Mouse (Mus musculus) forebrain, embryonic 12.5 days (tissue): Measurements from ENCODE around the gene Gm49333. TPM values are rescaled to one million over a fixed set of nuclear protein-coding genes. Genes with fewer than 3 reads are reported as not detected.
"Not testable (repeated sequence)": the region's sequence is repeated elsewhere in the genome, so short reads cannot be mapped to it uniquely, and the experiment has no call there.

Source experiments
- ATAC-seq: fragments of 200-750 bp; cut with Nextera tagmentation; 2 replicates; pipeline ENCODE4 v1.8.0; 2017; ENCODE audit warnings: moderate TSS enrichment; ENCODE audit not compliant: low FRiP score
- H3K27ac ChIP-seq: fragments of 300-500 bp; sonication (generic); 2 replicates; pipeline ENCODE4 v1.5.1; 2016; ENCODE audit warnings: mild to moderate bottlenecking
- H3K27me3 ChIP-seq: fragments of 300-500 bp; sonication (generic); 2 replicates; pipeline ENCODE4 v1.6.1; 2016; ENCODE audit warnings: mild to moderate bottlenecking
- H3K36me3 ChIP-seq: fragments of 300-500 bp; sonication (generic); replicated peaks from 2 replicates; pipeline ENCODE4 v1.6.1; 2016; ENCODE audit warnings: mild to moderate bottlenecking
- H3K4me1 ChIP-seq: fragments of 300-500 bp; sonication (generic); 2 replicates; pipeline ENCODE4 v1.6.1; 2016
- H3K4me2 ChIP-seq: fragments of 300-500 bp; sonication (generic); 2 replicates; pipeline ENCODE4 v1.6.1; 2016; ENCODE audit warnings: mild to moderate bottlenecking, moderate library complexity
- H3K4me3 ChIP-seq: fragments of 300-500 bp; sonication (generic); replicated peaks from 2 replicates; pipeline ENCODE4 v1.5.1; 2016; ENCODE audit warnings: mild to moderate bottlenecking
- H3K9ac ChIP-seq: fragments of 300-500 bp; sonication (generic); 2 replicates; pipeline ENCODE4 v1.6.1; 2016; ENCODE audit warnings: mild to moderate bottlenecking
- H3K9me3 ChIP-seq: fragments of 300-500 bp; sonication (generic); 2 replicates; pipeline ENCODE4 v1.6.1; 2016
- WGBS: fragments of 180-500 bp; shearing (Covaris S2); methylation state at CpG from one replicate; pipeline ENCODE4 v1.1.7; 2016; 5-methylcytosine and 5-hydroxymethylcytosine counted together
- polyA plus RNA-seq: library from polyadenylated mRNA; unstranded; fragments of >200 nt; fragmentation: Nextera tagmentation; extraction: Ambion mirVana; gene quantifications from 2 replicates; pipeline ENCODE4 v1.2.1, GENCODE M21; 2016

Gm49333 gene
- polyA plus RNA-seq, 1 experiment from 2014 or later = not detected

- Histone ChIP-seq H3K9ac (no peak overlapping the region), H3K4me3 (no peak overlapping the region), H3K4me2 (no peak overlapping the region), H3K36me3 (no peaks in the 10 kb centered on the region), H3K27me3 (no peaks in the 10 kb centered on the region), H3K9me3 (no peaks in the 10 kb centered on the region), H3K27ac (no peak overlapping the region), H3K4me1 (no peaks in the 10 kb centered on the region)
- ATAC-seq = no peak
- WGBS = 83% methylated on average over 8 of the region's 8 CpGs
These were observed 27.0 kb downstream of the Gm49333 start for GRCm38 (mm10) chr16:20638367-20638766.

- peak; percentile 76; the same call in 1 of the 2 replicates for ATAC-seq
- Histone ChIP-seq H3K4me1 (no peaks in the 10 kb centered on the region), H3K36me3 (no peaks in the 10 kb centered on the region), H3K9ac (no peak overlapping the region), H3K4me2 (no peak overlapping the region), H3K9me3 (no peaks in the 10 kb centered on the region), H3K27me3 (no peaks in the 10 kb centered on the region), H3K27ac (no peak overlapping the region), H3K4me3 (no peak overlapping the region)
- WGBS = 2% methylated on average over 8 of the region's 8 CpGs
These were observed 30.8 kb downstream of the Gm49333 start for GRCm38 (mm10) chr16:20642161-20642560.

DNA sequence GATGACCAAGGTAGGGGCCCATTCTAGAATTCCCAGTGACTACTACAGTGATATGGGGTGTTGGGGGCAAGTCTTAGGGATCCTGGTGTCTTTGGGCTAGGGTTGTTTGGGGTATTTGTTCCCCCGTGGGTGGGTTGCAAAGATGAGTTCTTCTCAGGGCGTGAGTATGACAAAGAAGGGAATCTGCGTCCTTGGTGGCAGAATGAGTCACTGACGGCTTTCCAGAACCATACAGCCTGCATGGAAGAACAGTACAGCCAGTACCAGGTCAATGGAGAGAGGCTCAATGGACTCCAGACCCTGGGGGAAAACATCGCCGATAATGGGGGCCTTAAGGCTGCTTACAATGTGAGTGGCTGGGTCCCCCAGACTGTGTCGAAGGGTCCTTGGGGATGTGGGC is 32.5 kb downstream of the Gm49333 start:
- no peaks in the 10 kb centered on the region for H3K27me3 ChIP-seq

DNA sequence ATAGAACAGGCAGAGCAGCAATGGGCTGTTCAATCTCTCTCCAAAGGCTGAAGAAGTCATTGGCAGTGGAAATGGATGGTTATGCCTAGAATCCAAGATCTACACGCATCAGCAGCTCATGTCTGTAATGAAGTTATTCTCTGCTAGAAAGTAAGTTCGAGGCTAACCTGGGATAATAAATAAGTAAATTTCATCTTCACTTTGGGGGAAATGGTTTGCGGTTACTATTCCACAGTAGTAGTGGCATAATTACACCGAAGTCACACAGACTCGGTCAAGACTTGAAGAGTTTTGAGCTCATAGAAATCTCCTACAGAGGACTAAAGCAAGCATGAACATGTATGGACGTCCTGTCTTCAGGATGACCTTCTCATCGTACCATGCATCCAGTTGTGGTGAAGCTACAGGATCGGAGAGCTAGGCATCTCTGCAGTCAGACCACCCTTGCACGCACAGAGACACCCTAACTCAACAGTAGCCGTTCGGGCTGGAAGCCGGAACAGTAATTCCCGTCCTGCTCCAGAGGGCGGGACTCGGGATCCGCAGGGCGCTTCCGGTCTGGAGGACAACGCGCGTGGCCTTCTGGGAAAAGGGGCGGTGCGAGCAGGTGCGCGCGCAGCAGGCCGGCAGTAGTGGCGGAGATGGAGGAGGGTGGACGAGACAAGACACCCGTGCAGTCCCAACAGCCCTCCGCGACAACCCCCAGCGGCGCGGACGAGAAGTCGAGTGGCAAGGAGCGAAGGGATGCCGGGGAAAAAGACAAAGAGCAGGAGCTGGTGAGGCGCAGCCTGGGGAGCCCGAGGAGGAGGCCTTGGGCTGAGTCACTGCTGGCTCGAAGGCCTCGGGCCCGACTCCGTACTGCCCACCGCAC is 39.9 kb downstream of the Gm49333 start, which contains the start of gene Psmd2:
Psmd2 (plus strand) TSS at position 577 of the 871 bp plus-strand sequence.
- peak; percentile 96 for ATAC-seq
- Histone ChIP-seq H3K9me3 (no peaks in the 10 kb centered on the region), H3K4me1 (peaks cover 16% of the 10 kb centered on the region), H3K27ac (peak within 1 kb of the TSS; percentile 83), H3K36me3 (peaks cover 20% of the 10 kb centered on the region), H3K27me3 (no peaks in the 10 kb centered on the region), H3K4me3 (peak within 1 kb of the TSS; percentile 93), H3K4me2 (peak within 1 kb of the TSS; percentile 94), H3K9ac (peak within 1 kb of the TSS; percentile 87)
- 2% methylated on average over 41 of the region's 46 CpGs for WGBS

More for the DNA sequence above, 32.5 kb downstream of the Gm49333 start:
- Histone ChIP-seq H3K9me3 (no peaks in the 10 kb centered on the region), H3K27ac (no peak overlapping the region), H3K9ac (no peak overlapping the region), H3K4me2 (no peak overlapping the region), H3K4me3 (no peak overlapping the region), H3K4me1 (no peaks in the 10 kb centered on the region), H3K36me3 (no peaks in the 10 kb centered on the region)
- 89% methylated on average over 7 of the region's 7 CpGs for WGBS
- no peak for ATAC-seq

DNA sequence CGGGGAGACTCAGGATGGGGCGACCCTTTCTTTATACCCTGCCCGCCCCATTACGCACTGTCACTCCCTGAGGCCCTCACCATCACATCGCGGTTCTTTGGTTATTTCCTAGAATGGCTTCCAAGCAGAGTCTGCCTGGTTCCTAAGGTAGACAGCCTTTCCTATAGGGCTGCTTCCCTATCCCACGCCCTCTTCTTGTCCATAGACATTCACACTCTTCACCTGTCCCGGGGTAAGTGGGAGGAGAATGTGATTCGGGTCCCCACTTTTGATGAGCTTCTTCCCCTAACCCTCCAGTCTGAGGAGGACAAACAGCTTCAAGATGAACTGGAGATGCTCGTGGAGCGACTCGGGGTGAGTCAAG is 40.5 kb downstream of the Gm49333 start:
- no peak for ATAC-seq
- H3K9me3 ChIP-seq = no peaks in the 10 kb centered on the region
- peaks cover 26% of the 10 kb centered on the region for H3K36me3 ChIP-seq
- H3K4me2 ChIP-seq = peak overlapping the region; percentile 94
- WGBS = 7% methylated on average over 9 of the region's 12 CpGs
- peaks cover 16% of the 10 kb centered on the region for H3K4me1 ChIP-seq
- no peak overlapping the region; the same call in 1 of the 2 replicates for H3K27ac ChIP-seq
- no peaks in the 10 kb centered on the region for H3K27me3 ChIP-seq
- peak overlapping the region; percentile 87 for H3K9ac ChIP-seq
- H3K4me3 ChIP-seq = peak overlapping the region; percentile 93

GRCm38 (mm10) chr16:20653315-20653714 is 41.9 kb downstream of the Gm49333 start:
- Histone ChIP-seq H3K4me3 (no peak overlapping the region), H3K36me3 (peaks cover 40% of the 10 kb centered on the region), H3K9me3 (no peaks in the 10 kb centered on the region), H3K9ac (no peak overlapping the region), H3K27me3 (no peaks in the 10 kb centered on the region), H3K4me1 (peaks cover 16% of the 10 kb centered on the region), H3K4me2 (no peak overlapping the region), H3K27ac (no peak overlapping the region)
- ATAC-seq = no peak
- WGBS = 48% methylated on average over 2 of the region's 2 CpGs

GRCm38 (mm10) chr16:20657661-20658060 is 46.3 kb downstream of the Gm49333 start:
- Histone ChIP-seq H3K27ac (no peak overlapping the region), H3K4me3 (no peak overlapping the region), H3K27me3 (no peaks in the 10 kb centered on the region), H3K9me3 (no peaks in the 10 kb centered on the region), H3K36me3 (peaks cover 81% of the 10 kb centered on the region), H3K4me2 (no peak overlapping the region), H3K4me1 (peaks cover 6% of the 10 kb centered on the region), H3K9ac (no peak overlapping the region)
- WGBS = 95% methylated on average over 4 of the region's 4 CpGs
- no peak for ATAC-seq

- not testable (repeated sequence) for H3K27me3 ChIP-seq
- peaks cover 10% of the 10 kb centered on the region for H3K36me3 ChIP-seq
- WGBS = 89% methylated on average over 5 of the region's 6 CpGs
These were observed 56.6 kb downstream of the Gm49333 start, which contains the start of gene Eif4g1 for GRCm38 (mm10) chr16:20668013-20668412. TSS of gene Eif4g1 (plus strand) at chr16:20668313.

DNA sequence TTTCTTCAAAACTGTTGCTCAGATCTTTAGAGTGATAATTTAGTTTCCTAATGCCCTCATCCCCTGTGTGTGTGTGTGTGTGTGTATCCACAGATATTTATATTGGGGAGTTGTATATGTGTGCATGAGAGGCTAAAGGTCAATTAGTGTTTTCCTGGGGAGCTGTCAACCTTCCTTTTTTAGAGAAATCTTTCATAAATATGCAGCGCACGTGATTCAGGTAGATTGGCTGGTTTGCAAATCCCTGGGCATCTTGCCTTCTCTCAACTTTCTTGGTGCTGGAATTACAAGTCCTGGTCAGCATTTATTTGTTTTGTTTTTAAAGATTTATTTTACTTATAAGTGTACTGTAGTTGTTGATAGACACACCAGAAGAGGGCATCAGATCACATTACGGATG is 58.9 kb downstream of the Gm49333 start:
- Histone ChIP-seq H3K4me2 (no peak overlapping the region), H3K9me3 (no peaks in the 10 kb centered on the region), H3K9ac (no peak overlapping the region), H3K4me1 (peaks cover 21% of the 10 kb centered on the region), H3K27ac (no peak overlapping the region), H3K36me3 (peaks cover 8% of the 10 kb centered on the region), H3K27me3 (no peaks in the 10 kb centered on the region), H3K4me3 (no peak overlapping the region)
- 88% methylated on average over 3 of the region's 3 CpGs for WGBS
- no peak for ATAC-seq

More at GRCm38 (mm10) chr16:20668013-20668412, 56.6 kb downstream of the Gm49333 start, which contains the start of gene Eif4g1:
- H3K4me1 ChIP-seq, ATAC-seq, H3K4me3 ChIP-seq, H3K27ac ChIP-seq, H3K9me3 ChIP-seq, H3K4me2 ChIP-seq, H3K9ac ChIP-seq: not testable (repeated sequence)

DNA sequence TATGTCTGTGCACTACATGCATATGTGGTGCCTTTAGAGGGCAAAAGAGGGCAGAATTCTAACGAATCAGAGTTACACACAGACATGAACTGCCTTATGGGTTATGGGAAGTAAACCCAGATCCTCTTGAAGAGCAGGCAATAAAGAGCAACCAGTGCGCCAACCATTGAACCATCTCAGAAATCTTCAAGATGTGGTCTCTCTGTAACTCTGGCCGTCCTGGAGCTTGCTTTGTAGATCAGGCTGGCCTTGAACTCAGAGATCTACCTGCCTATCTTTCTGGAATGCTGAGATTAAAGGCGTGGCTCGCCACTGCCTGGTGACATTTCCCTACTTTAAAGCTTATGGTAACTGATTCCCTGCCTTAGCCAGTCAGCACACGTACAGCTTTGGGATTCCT is 60.5 kb downstream of the Gm49333 start:
- ATAC-seq = no peak
- Histone ChIP-seq H3K27ac (no peak overlapping the region), H3K9me3 (no peaks in the 10 kb centered on the region), H3K27me3 (no peaks in the 10 kb centered on the region), H3K4me2 (peak overlapping the region; percentile 99), H3K36me3 (peaks cover 19% of the 10 kb centered on the region), H3K4me1 (peaks cover 22% of the 10 kb centered on the region), H3K9ac (no peak overlapping the region; the same call in 1 of the 2 replicates), H3K4me3 (peak overlapping the region; percentile 88)
- 22% methylated on average over 6 of the region's 6 CpGs for WGBS

DNA sequence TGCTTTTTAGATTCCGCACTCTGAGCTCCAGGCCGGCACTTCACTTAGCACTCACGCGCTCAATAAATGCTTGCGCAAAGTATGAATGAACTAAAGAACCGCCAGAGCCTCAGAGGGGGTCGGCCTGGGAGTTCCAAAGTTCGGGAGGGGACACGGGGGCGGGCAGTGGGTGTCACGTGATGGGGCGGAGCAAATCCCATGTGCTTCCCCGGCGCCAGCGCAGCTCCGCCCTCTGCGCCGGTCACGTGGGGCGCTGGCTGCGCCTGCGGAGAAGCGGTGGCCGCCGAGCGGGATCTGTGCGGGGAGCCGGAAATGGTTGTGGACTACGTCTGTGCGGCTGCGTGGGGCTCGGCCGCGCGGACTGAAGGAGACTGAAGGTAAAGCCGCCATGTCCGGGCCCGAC is 61.1 kb downstream of the Gm49333 start:
- Histone ChIP-seq H3K27me3 (no peaks in the 10 kb centered on the region), H3K9ac (peak overlapping the region; percentile 97), H3K27ac (peak overlapping the region; percentile 95), H3K9me3 (no peaks in the 10 kb centered on the region), H3K36me3 (peaks cover 25% of the 10 kb centered on the region), H3K4me1 (peaks cover 22% of the 10 kb centered on the region), H3K4me2 (peak overlapping the region; percentile 99), H3K4me3 (peak overlapping the region; percentile 88)
- peak; percentile 98 for ATAC-seq
- 1% methylated on average over 38 of the region's 38 CpGs for WGBS

DNA sequence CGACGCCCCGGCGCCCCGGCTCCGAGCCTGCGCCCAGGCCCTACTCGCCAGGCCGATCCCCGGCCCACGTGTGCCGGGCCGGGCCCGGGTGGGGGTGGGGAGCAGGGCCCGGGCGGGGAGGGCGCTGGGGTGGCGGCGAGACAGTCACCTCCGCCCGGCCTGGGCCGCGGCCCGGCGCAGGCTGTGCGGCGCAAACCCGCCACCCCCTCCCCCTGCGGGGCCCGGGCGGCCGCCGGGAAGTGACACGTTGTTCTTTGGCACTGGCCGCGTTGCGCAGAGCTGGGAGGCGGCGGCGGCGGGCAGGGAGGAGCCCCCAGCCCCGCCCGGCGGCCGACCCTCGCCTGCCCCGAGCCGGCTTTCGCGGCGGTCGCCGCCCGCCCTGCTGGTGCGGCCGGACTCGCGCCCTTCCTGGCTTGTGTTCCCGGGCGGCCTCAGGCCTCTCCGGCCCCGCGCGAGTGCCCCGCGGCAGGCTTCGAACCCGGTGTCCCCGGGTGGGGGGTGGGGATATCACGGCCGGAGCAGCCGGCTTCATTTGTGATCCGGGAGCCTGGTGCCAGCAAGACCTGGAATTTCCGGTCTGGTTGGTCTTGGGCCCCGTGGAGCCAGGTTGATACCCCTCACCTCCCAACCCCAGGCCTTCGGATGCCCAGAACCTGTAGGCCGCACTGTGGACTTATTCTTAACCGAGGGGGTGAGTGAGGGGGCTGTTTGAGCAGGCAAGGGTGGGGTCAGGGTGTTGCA is 61.7 kb downstream of the Gm49333 start:
- Histone ChIP-seq H3K4me2 (peak overlapping the region; percentile 99), H3K27ac (peak overlapping the region; percentile 95), H3K27me3 (no peaks in the 10 kb centered on the region), H3K36me3 (peaks cover 31% of the 10 kb centered on the region), H3K9ac (peak overlapping the region; percentile 97), H3K4me1 (peaks cover 22% of the 10 kb centered on the region), H3K4me3 (peak overlapping the region; percentile 88), H3K9me3 (no peaks in the 10 kb centered on the region)
- peak; percentile 80 for ATAC-seq
- WGBS = under 1% methylated on average over 65 of the region's 78 CpGs
